Mouse (Mus musculus) hindbrain, embryonic 11.5 days (tissue): ENCODE data around the gene Dbp. TPM values are rescaled to one million over a fixed set of nuclear protein-coding genes. Genes with fewer than 3 reads are reported as not detected.

Experiments
- ATAC-seq: fragments of 200-750 bp; cut with Nextera tagmentation; 2 replicates; pipeline ENCODE4 v1.8.0; 2017; ENCODE audit warnings: mild to moderate bottlenecking, moderate TSS enrichment, moderate library complexity; ENCODE audit not compliant: low FRiP score
- DNase-seq: peaks from one replicate; pipeline ENCODE4 v3.0.0-alpha.2; 2015; ENCODE audit warnings: low spot score
- H3K27ac ChIP-seq: fragments of 300-500 bp; sonication (generic); 2 replicates; pipeline ENCODE4 v1.5.1; 2014; ENCODE audit warnings: mild to moderate bottlenecking, low read depth, low read length
- H3K27me3 ChIP-seq: fragments of 300-500 bp; sonication (generic); 2 replicates; pipeline ENCODE4 v1.6.1; 2014; ENCODE audit warnings: mild to moderate bottlenecking, low read length, moderate library complexity, mixed read lengths; ENCODE audit not compliant: control insufficient read depth, insufficient read depth
- H3K36me3 ChIP-seq: fragments of 300-500 bp; sonication (generic); 2 replicates; pipeline ENCODE4 v1.6.1; 2014; ENCODE audit warnings: mild to moderate bottlenecking, low read length, moderate library complexity, mixed read lengths; ENCODE audit not compliant: control insufficient read depth, insufficient read depth
- H3K4me1 ChIP-seq: fragments of 300-500 bp; sonication (generic); replicated peaks from 2 replicates; pipeline ENCODE4 v1.6.1; 2014; ENCODE audit warnings: low read length, mixed read lengths; ENCODE audit not compliant: control insufficient read depth, insufficient read depth
- H3K4me2 ChIP-seq: fragments of 300-500 bp; sonication (generic); replicated peaks from 2 replicates; pipeline ENCODE4 v1.6.1; 2014; ENCODE audit warnings: mild to moderate bottlenecking, low read depth, low read length
- H3K4me3 ChIP-seq: fragments of 300-500 bp; sonication (generic); 2 replicates; pipeline ENCODE4 v1.5.1; 2014; ENCODE audit warnings: low read depth, low read length
- H3K9ac ChIP-seq: fragments of 300-500 bp; sonication (generic); 2 replicates; pipeline ENCODE4 v1.6.1; 2014; ENCODE audit warnings: low read depth, low read length
- H3K9me3 ChIP-seq: fragments of 300-500 bp; sonication (generic); 2 replicates; pipeline ENCODE4 v1.6.1; 2016; ENCODE audit warnings: low read length; ENCODE audit not compliant: control insufficient read depth
- WGBS: fragments of 180-500 bp; shearing (Covaris S2); extraction: QIAGEN DNeasy Blood & Tissue Kit; methylation state at CpG from one replicate; pipeline ENCODE4 v1.1.7; 2014; 5-methylcytosine and 5-hydroxymethylcytosine counted together
- polyA plus RNA-seq: library from polyadenylated mRNA; unstranded; fragments of >200 nt; fragmentation: Nextera tagmentation; extraction: Ambion mirVana; gene quantifications from 2 replicates; pipeline ENCODE4 v1.2.1, GENCODE M21; 2014

Gene Dbp
- polyA plus RNA-seq, 1 experiment from 2014 or later = 2.2 TPM

DNA sequence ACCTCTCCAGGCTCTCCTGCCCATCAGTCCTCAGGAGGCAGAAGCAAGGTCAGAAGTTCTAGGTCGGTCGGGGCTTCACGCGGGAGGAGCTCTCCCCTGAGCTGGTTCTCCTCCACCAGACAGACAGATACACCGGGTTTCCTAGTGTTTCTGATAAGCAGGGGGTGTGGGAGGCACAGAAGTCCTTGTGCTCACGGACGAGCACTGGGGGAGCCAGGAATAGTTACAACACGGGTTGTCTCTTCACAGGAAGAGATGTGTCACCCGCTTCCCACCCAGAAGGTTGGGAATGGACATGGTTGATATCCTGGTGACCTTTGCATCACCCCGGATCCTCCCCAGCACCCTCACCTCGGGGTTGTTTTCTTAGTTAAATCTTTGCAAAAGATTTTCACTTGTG lies 15.1 kb upstream of the Dbp start:
- WGBS = 77% methylated on average over 11 of the region's 11 CpGs
- 0 out of 2 replicates have a peak, but pooled peaks cover 3% of the 10 kb centered on the region for H3K27me3 ChIP-seq
- no peak overlapping the region for H3K4me2 ChIP-seq
- DNase-seq (no peak), ATAC-seq (no peak)
- H3K4me1 ChIP-seq = peaks cover 3% of the 10 kb centered on the region
- no peak overlapping the region for H3K4me3 ChIP-seq
- no peak overlapping the region for H3K9ac ChIP-seq
- no peaks in the 10 kb centered on the region for H3K36me3 ChIP-seq
- no peaks in the 10 kb centered on the region for H3K9me3 ChIP-seq
- H3K27ac ChIP-seq = no peak overlapping the region

DNA sequence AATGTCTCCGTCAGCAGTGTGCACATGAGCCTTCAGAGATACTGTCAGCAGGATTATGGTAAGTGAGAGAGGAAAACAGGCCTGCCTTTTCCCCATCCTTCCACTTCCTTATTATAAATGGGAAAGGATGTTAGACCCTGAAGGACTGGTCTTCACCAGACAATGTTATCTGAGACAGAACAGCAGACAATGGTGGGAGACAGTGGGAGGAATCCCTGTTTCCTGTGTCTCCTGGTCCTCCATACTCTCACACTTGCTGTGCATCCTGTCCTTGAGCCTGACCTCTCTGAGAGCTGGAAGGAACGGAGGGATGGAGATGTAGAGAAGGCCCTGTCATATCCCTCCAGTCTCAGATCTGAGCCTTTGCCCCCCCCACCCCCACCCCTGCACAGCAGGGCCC lies 12.5 kb upstream of the Dbp start:
- Histone ChIP-seq H3K9me3 (no peaks in the 10 kb centered on the region), H3K4me2 (no peak overlapping the region), H3K27me3 (0 out of 2 replicates have a peak, but pooled peaks cover 3% of the 10 kb centered on the region), H3K4me3 (no peak overlapping the region), H3K27ac (no peak overlapping the region), H3K36me3 (no peaks in the 10 kb centered on the region), H3K4me1 (no peaks in the 10 kb centered on the region), H3K9ac (no peak overlapping the region)
- ATAC-seq (no peak), DNase-seq (no peak)
- 76% methylated on average over 2 of the region's 2 CpGs for WGBS

DNA sequence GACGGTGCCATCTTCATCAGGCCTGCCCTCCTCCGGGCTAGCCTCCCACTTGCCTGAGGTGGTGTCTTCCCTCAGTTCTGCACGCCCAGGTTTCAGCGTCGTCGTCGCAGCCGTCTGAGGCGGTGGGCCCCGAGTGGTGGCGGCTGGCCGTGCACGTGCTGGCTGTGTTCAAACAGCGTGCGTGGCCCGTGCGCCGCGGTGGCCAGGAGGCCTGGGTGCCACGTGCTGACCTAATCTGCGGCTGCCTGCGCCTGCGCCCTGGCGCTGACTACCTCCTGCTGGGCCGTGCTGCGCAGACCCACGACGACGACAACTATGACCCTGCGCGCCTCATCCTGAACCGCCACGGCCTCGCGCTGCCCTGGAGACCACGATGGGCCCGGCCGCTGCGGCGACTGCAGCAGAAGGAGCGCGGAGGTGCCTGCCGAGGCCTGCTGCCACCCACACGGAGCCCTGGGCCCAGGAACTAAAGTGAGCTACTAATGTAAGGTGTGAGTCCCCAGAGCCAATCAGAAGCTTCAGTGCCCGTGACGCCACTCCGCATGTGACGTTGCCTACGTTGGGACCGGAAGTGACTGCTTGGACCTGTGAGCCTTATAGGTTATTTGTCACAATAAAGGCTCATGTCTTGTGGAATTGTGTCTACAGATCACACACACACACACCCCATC lies 10.8 kb upstream of the Dbp start, which contains the start of gene Sec1:
TSS of gene Sec1 (minus strand) at position 482 of the 671 bp plus-strand sequence.
- ATAC-seq (no peak), DNase-seq (no peak)
- no peaks in the 10 kb centered on the region for H3K4me1 ChIP-seq
- H3K9me3 ChIP-seq = no peaks in the 10 kb centered on the region
- H3K36me3 ChIP-seq = no peaks in the 10 kb centered on the region
- H3K27me3 ChIP-seq = peaks cover 10% of the 10 kb centered on the region
- H3K9ac ChIP-seq = no peak within 1 kb of the TSS
- no peak within 1 kb of the TSS for H3K4me3 ChIP-seq
- 0 out of 2 replicates have a peak within 1 kb of the TSS, but pooled peaks have one; percentile 11 for H3K27ac ChIP-seq
- H3K4me2 ChIP-seq = no peak within 1 kb of the TSS
- WGBS = 85% methylated on average over 50 of the region's 50 CpGs

DNA sequence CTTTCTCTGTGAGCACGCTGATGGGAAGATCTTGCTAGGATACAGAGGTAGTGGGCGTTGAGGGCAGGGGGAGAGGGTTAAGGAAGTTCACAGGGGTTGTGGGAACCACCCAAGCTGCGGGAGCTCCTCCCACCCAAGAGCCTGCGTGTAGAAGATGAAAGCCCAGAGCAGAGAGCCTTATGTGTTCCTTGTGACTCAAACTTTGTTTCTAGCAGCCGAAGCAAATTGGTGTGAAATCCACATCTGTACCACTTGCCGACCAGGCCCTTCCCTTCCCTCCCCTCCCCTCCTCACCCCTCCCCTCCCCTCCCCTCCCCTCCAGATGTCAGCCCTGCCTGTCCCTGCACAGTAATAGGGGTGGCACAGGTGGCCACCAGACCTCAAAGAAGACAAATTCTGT lies 9.8 kb upstream of the Dbp start:
- H3K4me3 ChIP-seq = no peak overlapping the region
- H3K9ac ChIP-seq = no peak overlapping the region
- peaks cover 1% of the 10 kb centered on the region; the same call in 1 of the 2 replicates for H3K4me1 ChIP-seq
- peaks cover 18% of the 10 kb centered on the region for H3K27me3 ChIP-seq
- peak; percentile 72 for ATAC-seq
- H3K4me2 ChIP-seq = no peak overlapping the region
- WGBS = 9% methylated on average over 6 of the region's 6 CpGs
- DNase-seq = peak; percentile 45
- no peaks in the 10 kb centered on the region for H3K36me3 ChIP-seq
- H3K9me3 ChIP-seq = no peaks in the 10 kb centered on the region
- H3K27ac ChIP-seq = no peak overlapping the region

DNA sequence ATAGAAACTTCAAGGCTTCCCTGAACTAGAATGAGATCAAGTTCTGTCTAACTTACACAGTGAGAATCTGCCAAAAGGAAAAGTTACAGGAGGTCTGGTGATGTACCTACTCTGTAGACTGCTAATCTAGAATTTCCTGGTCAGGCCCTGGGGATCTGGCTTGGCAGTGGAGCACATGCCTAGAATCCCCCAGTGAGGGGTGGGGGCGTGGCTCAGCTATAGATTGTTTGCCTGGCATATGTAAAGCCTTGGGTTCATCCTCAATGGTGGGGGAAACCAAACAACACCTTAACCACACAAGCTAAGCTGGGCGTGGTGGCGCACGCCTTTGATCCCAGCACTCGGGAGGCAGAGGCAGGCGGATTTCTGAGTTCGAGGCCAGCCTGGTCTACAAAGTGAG lies 7.0 kb upstream of the Dbp start:
- H3K36me3 ChIP-seq = no peaks in the 10 kb centered on the region
- H3K27ac ChIP-seq = no peak overlapping the region
- ATAC-seq (no peak), DNase-seq (no peak)
- 85% methylated on average over 7 of the region's 7 CpGs for WGBS
- peaks cover 20% of the 10 kb centered on the region for H3K27me3 ChIP-seq
- H3K4me2 ChIP-seq = no peak overlapping the region
- H3K4me3 ChIP-seq = no peak overlapping the region
- H3K4me1 ChIP-seq = peaks cover 7% of the 10 kb centered on the region; the same call in 1 of the 2 replicates
- H3K9me3 ChIP-seq = no peaks in the 10 kb centered on the region
- no peak overlapping the region for H3K9ac ChIP-seq

DNA sequence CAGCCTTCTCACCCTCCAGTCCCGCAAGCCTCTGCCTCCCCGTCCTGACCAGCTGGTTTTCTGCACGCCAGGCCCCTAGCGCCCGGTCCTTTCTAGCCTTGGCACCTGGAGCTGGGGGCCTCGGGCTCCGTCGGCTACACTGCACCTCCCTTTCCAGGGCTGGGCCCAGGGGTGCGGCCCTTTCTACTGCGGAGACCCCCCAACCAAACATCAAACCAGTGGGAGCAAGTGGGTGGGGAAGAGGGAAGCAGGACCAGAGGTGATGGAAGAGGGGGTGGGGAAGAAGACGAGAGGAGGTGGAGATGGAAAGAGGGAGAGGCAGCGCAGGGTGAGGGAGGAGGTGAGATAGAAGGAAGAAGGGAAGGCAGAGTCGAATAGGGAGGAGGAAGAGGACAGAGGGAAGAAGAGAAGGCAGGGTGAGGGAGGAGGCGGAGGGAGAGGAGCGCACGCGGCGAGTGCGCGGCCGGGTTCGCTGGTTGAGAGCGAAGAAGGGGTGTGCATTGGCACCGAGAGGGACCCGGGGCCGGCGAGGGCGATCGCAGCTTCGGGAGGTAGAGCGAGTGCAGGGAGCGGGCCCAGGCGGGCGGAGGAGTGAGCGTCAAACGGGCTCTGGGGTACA lies 5.3 kb upstream of the Dbp start, which contains the start of gene Car11:
TSS of gene Car11 (plus strand) at position 321 of the 619 bp plus-strand sequence.
- Histone ChIP-seq H3K4me1 (peaks cover 11% of the 10 kb centered on the region; the same call in 1 of the 2 replicates), H3K36me3 (no peaks in the 10 kb centered on the region), H3K9ac (peak within 1 kb of the TSS; percentile 29), H3K4me2 (peak within 1 kb of the TSS; percentile 58), H3K27me3 (peaks cover 20% of the 10 kb centered on the region), H3K27ac (no peak within 1 kb of the TSS), H3K9me3 (no peaks in the 10 kb centered on the region), H3K4me3 (peak within 1 kb of the TSS; percentile 33)
- ATAC-seq (no peak), DNase-seq (peak; percentile 43)
- WGBS = 1% methylated on average over 30 of the region's 36 CpGs

DNA sequence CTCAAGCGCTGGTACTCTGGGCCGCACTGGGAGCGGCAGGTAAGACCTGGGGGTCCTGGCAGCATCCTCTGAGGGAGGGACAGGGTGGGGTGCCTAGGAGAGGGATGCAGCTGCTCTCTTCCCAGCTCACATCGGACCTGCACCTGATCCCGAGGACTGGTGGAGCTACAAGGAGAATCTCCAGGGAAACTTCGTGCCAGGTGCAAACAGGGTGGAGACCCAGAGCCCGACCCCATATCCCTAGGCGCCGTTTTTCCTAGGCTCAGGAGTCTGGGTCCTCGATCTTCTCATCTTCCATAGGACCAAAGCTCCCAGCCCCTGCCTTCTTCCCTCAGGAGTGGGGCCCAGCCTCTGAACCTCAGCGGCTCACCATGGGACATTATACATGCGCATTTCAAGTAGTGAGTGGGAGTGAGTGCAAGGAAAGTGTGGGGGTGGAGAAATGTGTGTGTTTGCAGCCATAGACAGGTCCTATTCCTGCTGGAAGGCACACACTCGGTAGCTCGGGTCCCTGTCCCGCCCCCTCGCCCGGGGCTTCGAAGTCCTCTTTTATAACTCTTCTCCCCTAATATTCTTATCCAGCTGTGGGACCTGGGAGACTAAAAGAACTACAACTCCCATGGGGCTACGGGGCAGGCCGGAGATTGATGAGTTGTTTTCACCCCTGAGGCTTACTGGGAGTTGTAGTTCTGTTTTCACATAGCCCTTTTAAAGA lies 4.4 kb upstream of the Dbp start:
- no peak overlapping the region for H3K27ac ChIP-seq
- DNase-seq = peak; percentile 85
- peak overlapping the region; percentile 33 for H3K4me3 ChIP-seq
- peak overlapping the region; percentile 29 for H3K9ac ChIP-seq
- ATAC-seq = peak; percentile 17; the same call in 1 of the 2 replicates
- H3K4me1 ChIP-seq = peaks cover 14% of the 10 kb centered on the region
- peak overlapping the region; percentile 58 for H3K4me2 ChIP-seq
- no peaks in the 10 kb centered on the region for H3K36me3 ChIP-seq
- WGBS = under 1% methylated on average over 17 of the region's 20 CpGs
- no peaks in the 10 kb centered on the region for H3K9me3 ChIP-seq
- peaks cover 20% of the 10 kb centered on the region for H3K27me3 ChIP-seq

DNA sequence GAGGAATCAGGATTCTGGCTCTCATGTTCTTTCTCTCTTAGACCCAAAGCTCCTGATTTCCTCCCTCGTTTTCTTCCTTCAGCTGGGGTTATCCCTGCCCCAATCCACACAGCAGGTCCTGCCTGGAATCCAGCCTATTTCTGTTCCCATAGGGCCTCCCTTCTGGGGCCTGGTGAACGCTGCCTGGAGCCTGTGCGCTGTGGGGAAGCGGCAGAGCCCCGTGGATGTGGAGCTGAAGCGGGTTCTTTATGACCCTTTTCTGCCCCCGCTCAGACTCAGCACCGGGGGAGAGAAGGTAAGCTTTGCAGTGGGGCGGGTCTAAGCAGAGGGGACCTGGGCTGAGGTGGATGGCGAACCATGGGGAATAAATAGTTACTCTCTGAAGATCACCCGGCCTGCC lies 3.8 kb upstream of the Dbp start:
- Histone ChIP-seq H3K27ac (no peak overlapping the region; the same call in 1 of the 2 replicates), H3K9ac (peak overlapping the region; percentile 46; the same call in 1 of the 2 replicates), H3K36me3 (no peaks in the 10 kb centered on the region), H3K4me3 (peak overlapping the region; percentile 33), H3K9me3 (no peaks in the 10 kb centered on the region), H3K4me2 (peak overlapping the region; percentile 58), H3K4me1 (peaks cover 18% of the 10 kb centered on the region), H3K27me3 (peaks cover 20% of the 10 kb centered on the region)
- DNase-seq (no peak), ATAC-seq (no peak)
- WGBS = 29% methylated on average over 11 of the region's 11 CpGs
